Mouse (Mus musculus) liver, adult 2 months (tissue): ENCODE measurements around the gene Brwd1. TPM values are rescaled to one million over a fixed set of nuclear protein-coding genes. Genes with fewer than 3 reads are reported as not detected.

Source experiments
- DNase-seq: peaks from one replicate; pipeline ENCODE4 v3.0.0-alpha.2; 2011; ENCODE audit warnings: low read depth, low spot score; ENCODE audit errors: extremely low read depth
- H3K27ac ChIP-seq: fragments of 200-500 bp; replicated peaks from 2 replicates; pipeline ENCODE4 v1.5.1; 2012; ENCODE audit warnings: low read depth, mild to moderate bottlenecking, control low read depth, inconsistent platforms, low read length; ENCODE audit not compliant: insufficient read depth
- H3K27me3 ChIP-seq: fragments of 200-500 bp; 2 replicates; pipeline ENCODE4 v1.6.1; 2012; ENCODE audit warnings: mild to moderate bottlenecking, moderate library complexity, low read length, inconsistent platforms; ENCODE audit not compliant: control insufficient read depth, insufficient read depth
- H3K36me3 ChIP-seq: fragments of 200-500 bp; 2 replicates; pipeline ENCODE4 v1.6.1; 2012; ENCODE audit warnings: low read length, inconsistent platforms; ENCODE audit not compliant: control insufficient read depth, insufficient read depth
- H3K4me1 ChIP-seq: fragments of 200-500 bp; 2 replicates; pipeline ENCODE4 v1.6.1; 2011; ENCODE audit warnings: low read length; ENCODE audit not compliant: control insufficient read depth, insufficient read depth
- H3K4me3 ChIP-seq: fragments of 200-500 bp; 2 replicates; pipeline ENCODE4 v1.5.1; 2011; ENCODE audit warnings: low read depth, mild to moderate bottlenecking, control low read depth, low read length, moderate library complexity; ENCODE audit not compliant: insufficient read depth
- H3K79me2 ChIP-seq: fragments of 200-500 bp; 2 replicates; pipeline ENCODE4 v1.6.1; 2012; ENCODE audit warnings: inconsistent platforms, mild to moderate bottlenecking, low read length, moderate library complexity; ENCODE audit not compliant: control insufficient read depth, insufficient read depth
- H3K9ac ChIP-seq: fragments of 200-500 bp; 2 replicates; pipeline ENCODE4 v1.6.1; 2012; ENCODE audit warnings: low read depth, mild to moderate bottlenecking, control low read depth, inconsistent platforms, low read length
- CTCF ChIP-seq: fragments of 200-500 bp; IDR thresholded peaks from 2 replicates; pipeline ENCODE4 v1.5.1; 2011; ENCODE audit warnings: low read depth, low read length, control low read depth
- POLR2A ChIP-seq: fragments of 200-500 bp; IDR thresholded peaks from 2 replicates; pipeline ENCODE4 v1.6.1; 2011; ENCODE audit warnings: low read length, control low read depth; ENCODE audit not compliant: insufficient read depth; ENCODE audit errors: extremely low read depth
- WGBS: fragments of 180-500 bp; shearing (Covaris S2); methylation state at CpG from one replicate; pipeline ENCODE4 v1.1.7; 2018; 5-methylcytosine and 5-hydroxymethylcytosine counted together
- polyA plus RNA-seq: library from polyadenylated mRNA; depleted of rRNA; stranded (reverse); fragments of >200 nt; gene quantifications from 2 replicates; pipeline ENCODE4 v1.2.3, GENCODE M21; 2012
- total RNA-seq: library from RNA; depleted of rRNA; stranded (reverse); fragments of >200 nt; gene quantifications from 2 replicates; pipeline ENCODE4 v1.2.3, GENCODE M21; 2014

The Brwd1 gene
- total and polyA plus RNA-seq, 2 experiments = 12.3 to 59.8 TPM

GRCm38 (mm10) chr16:96064649-96065048 is 17.7 kb downstream of the Brwd1 start:
- no peaks in the 10 kb centered on the region; the same call in 1 of the 2 replicates for H3K79me2 ChIP-seq
- H3K36me3 ChIP-seq = peaks cover 68% of the 10 kb centered on the region
- no peak overlapping the region for H3K9ac ChIP-seq
- 91% methylated on average over 6 of the region's 6 CpGs for whole genome bisulfite sequencing
- H3K27ac ChIP-seq = no peak overlapping the region
- no peaks in the 10 kb centered on the region for H3K4me1 ChIP-seq
- H3K4me3 ChIP-seq = no peak overlapping the region
- DNase-seq = no peak
- no peaks in the 10 kb centered on the region for H3K27me3 ChIP-seq
- TF ChIP-seq POLR2A (no peak), CTCF (no peak)

- Histone ChIP-seq H3K27me3 (no peaks in the 10 kb centered on the region), H3K4me3 (no peak overlapping the region), H3K4me1 (no peaks in the 10 kb centered on the region), H3K79me2 (no peaks in the 10 kb centered on the region; the same call in 1 of the 2 replicates), H3K36me3 (peaks cover 58% of the 10 kb centered on the region), H3K9ac (no peak overlapping the region), H3K27ac (no peak overlapping the region)
- TF ChIP-seq POLR2A (no peak), CTCF (peak; percentile 28)
- WGBS = 74% methylated on average over 5 of the region's 5 CpGs
- peak; percentile 59 for DNase-seq
Observed at GRCm38 (mm10) chr16:96044096-96044495, 38.2 kb downstream of the Brwd1 start.

- 91% methylated on average over 4 of the region's 4 CpGs for WGBS
- peaks cover 70% of the 10 kb centered on the region for H3K36me3 ChIP-seq
Observed at GRCm38 (mm10) chr16:96040691-96041090, 41.6 kb downstream of the Brwd1 start.

GRCm38 (mm10) chr16:96039538-96039937 is 42.8 kb downstream of the Brwd1 start:
- TF ChIP-seq CTCF = no peak
- TF ChIP-seq POLR2A = no peak
- 90% methylated on average over 6 of the region's 6 CpGs for WGBS
- Histone ChIP-seq H3K9ac (no peak overlapping the region), H3K79me2 (no peaks in the 10 kb centered on the region; the same call in 1 of the 2 replicates), H3K4me3 (no peak overlapping the region), H3K4me1 (no peaks in the 10 kb centered on the region), H3K36me3 (peaks cover 75% of the 10 kb centered on the region), H3K27ac (no peak overlapping the region), H3K27me3 (no peaks in the 10 kb centered on the region)
- no peak for DNase-seq

More at GRCm38 (mm10) chr16:96040691-96041090, 41.6 kb downstream of the Brwd1 start:
- Histone ChIP-seq H3K4me1 (no peaks in the 10 kb centered on the region), H3K27ac (no peak overlapping the region), H3K79me2 (no peaks in the 10 kb centered on the region; the same call in 1 of the 2 replicates), H3K4me3 (no peak overlapping the region), H3K9ac (no peak overlapping the region), H3K27me3 (no peaks in the 10 kb centered on the region)
- no peak for TF ChIP-seq POLR2A
- TF ChIP-seq CTCF = no peak
- no peak for DNase-seq

- TF ChIP-seq POLR2A = no peak
- Histone ChIP-seq H3K9ac (no peak overlapping the region), H3K4me1 (peaks cover 2% of the 10 kb centered on the region; the same call in 1 of the 2 replicates), H3K27me3 (no peaks in the 10 kb centered on the region), H3K36me3 (peaks cover 82% of the 10 kb centered on the region), H3K27ac (no peak overlapping the region), H3K79me2 (no peaks in the 10 kb centered on the region), H3K4me3 (no peak overlapping the region)
- 90% methylated on average over 6 of the region's 6 CpGs for WGBS
- no peak for DNase-seq
Observed at GRCm38 (mm10) chr16:96034473-96034872, 47.9 kb downstream of the Brwd1 start.

- 85% methylated on average over 13 of the region's 13 CpGs for WGBS
- H3K4me3 ChIP-seq = no peak overlapping the region
- H3K9ac ChIP-seq = no peak overlapping the region
- H3K36me3 ChIP-seq = peaks cover 85% of the 10 kb centered on the region
- DNase-seq = no peak
- H3K27ac ChIP-seq = no peak overlapping the region
- H3K27me3 ChIP-seq = no peaks in the 10 kb centered on the region
- H3K4me1 ChIP-seq = peaks cover 2% of the 10 kb centered on the region; the same call in 1 of the 2 replicates
- no peak for TF ChIP-seq POLR2A
- no peak for TF ChIP-seq CTCF
- H3K79me2 ChIP-seq = no peaks in the 10 kb centered on the region
Observed at GRCm38 (mm10) chr16:96032368-96033043, 49.8 kb downstream of the Brwd1 start.
